Comparison of ENCODE assay signal across 9 mouse cellular contexts in the genomic region with DNA sequence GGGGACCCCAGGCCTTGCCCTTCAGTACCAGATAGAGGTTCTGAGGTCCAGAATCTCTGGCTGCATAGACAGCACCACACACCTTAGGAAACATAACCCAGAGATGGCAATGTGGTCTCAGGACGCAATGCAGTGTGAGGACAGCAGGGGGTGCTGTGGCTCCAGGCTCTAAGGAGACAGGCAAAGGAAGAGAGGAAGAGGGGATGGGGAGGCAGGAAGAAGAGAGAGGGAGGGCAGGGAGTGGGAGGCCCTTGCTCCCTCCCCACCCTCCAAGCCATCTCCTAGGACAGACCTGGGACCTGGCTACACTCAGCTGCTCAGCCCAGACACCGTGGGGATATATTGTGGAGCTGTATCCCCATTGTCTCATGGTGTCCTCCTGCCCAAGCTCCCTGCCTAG. TPM values are rescaled to one million over a fixed set of nuclear protein-coding genes. Genes with fewer than 3 reads are reported as not detected.
DNase-seq lines count a peak whose midpoint lies in the region; ATAC-seq and TF ChIP-seq lines count a peak whose summit lies in the region.
"Had no signal": no experiment of that assay in that cellular context is flagged by ENCODE, and none has a peak within 500 bp of the region (broad histone marks: within the 10 kb centered on the region; RNA-seq: fewer than 3 reads in every experiment).

No protein-coding gene starts in this region.

- H3K4me3 ChIP-seq in ES-Bruce4 (ENCODE audit: low read depth, low read length) (no peak overlapping the region), macrophage (ENCODE audit: inconsistent target) (no peak overlapping the region)
- no peak overlapping the region for H3K4me3 ChIP-seq in forebrain, embryonic 14.5 days (ENCODE audit: low read depth, low read length)
- no peak overlapping the region for H3K4me3 ChIP-seq in hindbrain, embryonic 13.5 days
- H3K4me3 ChIP-seq: erythroblast, embryonic 14.5 days had no signal

- H3K9me3 ChIP-seq in ES-Bruce4 (replicated peaks; ENCODE audit: control insufficient read depth, insufficient read depth, low read length, poor library complexity, severe bottlenecking): no peaks in the 10 kb centered on the region
- no peaks in the 10 kb centered on the region for H3K9me3 ChIP-seq in forebrain, embryonic 14.5 days (replicated peaks; ENCODE audit: control insufficient read depth, low read length)
- no peaks in the 10 kb centered on the region for H3K9me3 ChIP-seq in hindbrain, embryonic 13.5 days

- H3K36me3 ChIP-seq in ES-Bruce4 (ENCODE audit: control insufficient read depth, insufficient read depth, low read length, poor library complexity, severe bottlenecking) (no peaks in the 10 kb centered on the region), macrophage (ENCODE audit: inconsistent target) (no peaks in the 10 kb centered on the region)
- H3K36me3 ChIP-seq in forebrain, embryonic 14.5 days (ENCODE audit: control insufficient read depth, insufficient read depth, low read length): no peaks in the 10 kb centered on the region
- H3K36me3 ChIP-seq in hindbrain, embryonic 13.5 days: no peaks in the 10 kb centered on the region

- WGBS in forebrain, embryonic 14.5 days: 4% methylated on average over 2 of the region's 2 CpGs
- WGBS in hindbrain, embryonic 13.5 days: 4% methylated on average over 2 of the region's 2 CpGs
- 14% methylated on average over 2 of the region's 2 CpGs for WGBS in macrophage (ENCODE audit: missing documents)

- no peak for TF ChIP-seq POLR2A in ES-Bruce4 (IDR thresholded peaks at IDR 0.05; ENCODE audit: insufficient read depth, low read length)

- H3K27ac ChIP-seq in ES-Bruce4 (ENCODE audit: insufficient read depth, low read length) (no peak overlapping the region), macrophage (peak overlapping the region; percentile 50)
- no peak overlapping the region for H3K27ac ChIP-seq in forebrain, embryonic 14.5 days (ENCODE audit: low read depth, low read length)
- 0 out of 2 replicates have a peak overlapping the region, but pooled peaks have one; percentile 92 for H3K27ac ChIP-seq in hindbrain, embryonic 13.5 days

- ATAC-seq in forebrain, embryonic 14.5 days: peak; percentile 28
- ATAC-seq in hindbrain, embryonic 13.5 days (ENCODE audit: low FRiP score): peak; percentile 11; the same call in 1 of the 2 replicates

- no peak overlapping the region for H3K4me2 ChIP-seq in forebrain, embryonic 14.5 days (ENCODE audit: low read length)
- no peak overlapping the region for H3K4me2 ChIP-seq in hindbrain, embryonic 13.5 days

- H3K9ac ChIP-seq in ES-Bruce4 (ENCODE audit: low read depth, poor library complexity, severe bottlenecking): no peak overlapping the region
- no peak overlapping the region; the same call in 1 of the 2 replicates for H3K9ac ChIP-seq in forebrain, embryonic 14.5 days (ENCODE audit: low read length)
- no peak overlapping the region for H3K9ac ChIP-seq in hindbrain, embryonic 13.5 days

- peak; percentile 53 for DNase-seq in c-Kit-positive CD71-positive TER-119-positive erythroid progenitor cells, embryonic 14.5 days (ENCODE audit: low spot score)
- peak; percentile 81 for DNase-seq in forebrain, embryonic 14.5 days (ENCODE audit: low spot score)
- peak; percentile 89 to 96 for DNase-seq in layer of hippocampus, postnatal 25 days (ENCODE audit: extremely low spot score in 1 of 2, low spot score in 1 of 2)
- DNase-seq in retina, postnatal 7 days (ENCODE audit: low read depth, low spot score): peak; percentile 63
- DNase-seq in urinary bladder, adult 2 months (ENCODE audit: low spot score): peak; percentile 63

- no peaks in the 10 kb centered on the region for H3K79me2 ChIP-seq in macrophage (ENCODE audit: inconsistent target)

- peaks cover 4% of the 10 kb centered on the region for H3K4me1 ChIP-seq in ES-Bruce4 (ENCODE audit: control insufficient read depth, insufficient read depth, low read length)
- H3K4me1 ChIP-seq in forebrain, embryonic 14.5 days (ENCODE audit: control insufficient read depth, insufficient read depth, low read length): peaks cover 31% of the 10 kb centered on the region
- H3K4me1 ChIP-seq in hindbrain, embryonic 13.5 days (replicated peaks): peaks cover 82% of the 10 kb centered on the region

- peak; percentile 98 for TF ChIP-seq CTCF in ES-Bruce4 (IDR thresholded peaks at IDR 0.05; ENCODE audit: low read depth, low read length)

- 0 out of 2 replicates have a peak, but pooled peaks have one; percentile 40 for TF ChIP-seq EP300 in ES-Bruce4 (IDR thresholded peaks at IDR 0.05; ENCODE audit: insufficient read depth, low read depth, low read length)

- no peaks in the 10 kb centered on the region for H3K27me3 ChIP-seq in ES-Bruce4 (ENCODE audit: control insufficient read depth, insufficient read depth, low read length, poor library complexity, severe bottlenecking)
- H3K27me3 ChIP-seq in forebrain, embryonic 14.5 days (replicated peaks; ENCODE audit: control insufficient read depth, insufficient read depth, low read length): no peaks in the 10 kb centered on the region
- no peaks in the 10 kb centered on the region for H3K27me3 ChIP-seq in hindbrain, embryonic 13.5 days

RNA-seq across cellular contexts. Expression of a gene that starts 25.5 kb away (rescaled TPM):
- 17.4 and 24.2 TPM in 2 replicates for polyA plus RNA-seq in ES-Bruce4 (2011; ENCODE audit: insufficient read depth, insufficient read length, low read depth, missing spikeins)
- 32.9 and 41.2 TPM in 2 replicates for polyA plus RNA-seq in forebrain, embryonic 14.5 days (2014; fragmentation: Nextera tagmentation; extraction: Ambion mirVana)
- 73.6 and 78.8 TPM in 2 replicates for polyA plus RNA-seq in hindbrain, embryonic 13.5 days (2015; fragmentation: Nextera tagmentation; extraction: Ambion mirVana)
- total RNA-seq in layer of hippocampus, postnatal 25 days (2021): 10 to 100 TPM; 35.1 to 45.1 TPM
- 100 to 1,000 TPM in 22 of 26 experiments, 10 to 100 TPM in 4; 34.3 to 638 (median 220) TPM for total RNA-seq in macrophage (2018; cell fraction: chromatin; rRNA removed)
- 100 to 1,000 TPM in 23 of 26 experiments, 10 to 100 TPM in 3; 65.7 to 224 (median 135) TPM for total RNA-seq in macrophage (2018; cell fraction: cytosol; rRNA removed)
- 100 to 1,000 TPM in 21 of 26 experiments, 10 to 100 TPM in 5; 40.5 to 401 (median 169) TPM for total RNA-seq in macrophage (2018; cell fraction: nucleus; rRNA removed)
- polyA plus RNA-seq in macrophage (2018): 101 to 202 TPM (median 130 TPM) in 3 replicates
- polyA plus RNA-seq in urinary bladder, adult 2 months (2012; rRNA removed): 88.4 and 107 TPM in 2 replicates

RNA-seq across cellular contexts. Expression of a gene that starts 29.0 kb away (rescaled TPM):
- 117 and 120 TPM in 2 replicates for polyA plus RNA-seq in ES-Bruce4 (2011; ENCODE audit: insufficient read depth, insufficient read length, low read depth, missing spikeins)
- polyA plus RNA-seq in forebrain, embryonic 14.5 days (2014; fragmentation: Nextera tagmentation; extraction: Ambion mirVana): 71.1 and 82.8 TPM in 2 replicates
- 43.0 and 43.7 TPM in 2 replicates for polyA plus RNA-seq in hindbrain, embryonic 13.5 days (2015; fragmentation: Nextera tagmentation; extraction: Ambion mirVana)
- total RNA-seq in layer of hippocampus, postnatal 25 days (2021): 1 to 10 TPM; 5.5 to 6.6 TPM
- total RNA-seq in macrophage (2018; cell fraction: chromatin; rRNA removed): 10 to 100 TPM in 14 of 26 experiments, 1 to 10 TPM in 12; 1.5 to 28.4 (median 11.7) TPM
- total RNA-seq in macrophage (2018; cell fraction: cytosol; rRNA removed): 10 to 100 TPM in 20 of 26 experiments, 1 to 10 TPM in 6; 8.0 to 18.1 (median 12.9) TPM
- total RNA-seq in macrophage (2018; cell fraction: nucleus; rRNA removed): 10 to 100 TPM in 10 of 26 experiments, 1 to 10 TPM in 16; 3.3 to 75.8 (median 9.0) TPM
- 7.5 to 84.8 TPM (median 17.8 TPM) in 3 replicates for polyA plus RNA-seq in macrophage (2018)
- polyA plus RNA-seq in urinary bladder, adult 2 months (2012; rRNA removed): 10.0 and 14.5 TPM in 2 replicates

RNA-seq across cellular contexts. Expression of a gene that starts 52.8 kb away (rescaled TPM):
- polyA plus RNA-seq in ES-Bruce4 (2011; ENCODE audit: insufficient read depth, insufficient read length, low read depth, missing spikeins) (0.81 and 1.2 TPM in 2 replicates), macrophage (2018) (0.11 TPM in 1 of 3 replicates, not detected in the others)
- polyA plus RNA-seq in forebrain, embryonic 14.5 days (2014; fragmentation: Nextera tagmentation; extraction: Ambion mirVana): 334 and 428 TPM in 2 replicates
- 546 and 595 TPM in 2 replicates for polyA plus RNA-seq in hindbrain, embryonic 13.5 days (2015; fragmentation: Nextera tagmentation; extraction: Ambion mirVana)
- total RNA-seq in layer of hippocampus, postnatal 25 days (2021): 100 to 1,000 TPM; 178 to 179 TPM
- 1 to 10 TPM in 1 of 26 experiments, under 1 TPM in 1, not detected in 24; 0.57 to 2.8 TPM for total RNA-seq in macrophage (2018; cell fraction: chromatin; rRNA removed)
- total RNA-seq in macrophage (2018; cell fraction: cytosol; rRNA removed): under 1 TPM in 3 of 26 experiments, not detected in 23; 0.10 to 0.32 (median 0.24) TPM
- under 1 TPM in 1 of 26 experiments, not detected in 25; 0.62 TPM for total RNA-seq in macrophage (2018; cell fraction: nucleus; rRNA removed)
- polyA plus RNA-seq in urinary bladder, adult 2 months (2012; rRNA removed): 23.2 and 24.2 TPM in 2 replicates

Comparison
In these comparisons a context has a peak if more than half of its experiments do, and no peak if none do; other contexts are left out.
1. H3K27ac ChIP-seq: peak in hindbrain, embryonic 13.5 days (single experiment) and macrophage (single experiment); none in ES-Bruce4 (single experiment) and forebrain, embryonic 14.5 days (single experiment).
2. RNA of a gene that starts 52.8 kb away (polyA plus RNA-seq): 546 to 595 TPM in hindbrain, embryonic 13.5 days and 334 to 428 TPM in forebrain, embryonic 14.5 days; 23.2 to 24.2 TPM in urinary bladder, adult 2 months, 0.81 to 1.2 TPM in ES-Bruce4 and 0.11 TPM in macrophage; every median in the first group is over 10 times any median in the second.
3. Peak in every context shown above with its lines, with median percentiles within 50 percentile points of each other: DNase-seq.